Mouse (Mus musculus) heart, embryonic 13.5 days (tissue): ENCODE data around the gene Cdkal1. TPM values are rescaled to one million over a fixed set of nuclear protein-coding genes. Genes with fewer than 3 reads are reported as not detected.

Experiments
- ATAC-seq: fragments of 200-750 bp; cut with Nextera tagmentation; 2 replicates; pipeline ENCODE4 v1.8.0; 2017; ENCODE audit warnings: moderate TSS enrichment; ENCODE audit not compliant: insufficient number of reproducible peaks, low FRiP score, low TSS enrichment; ENCODE audit errors: extremely low read depth
- H3K27ac ChIP-seq: fragments of 300-500 bp; sonication (generic); replicated peaks from 2 replicates; pipeline ENCODE4 v1.5.1; 2015; ENCODE audit warnings: moderate library complexity, mild to moderate bottlenecking, inconsistent platforms
- H3K27me3 ChIP-seq: fragments of 300-500 bp; sonication (generic); replicated peaks from 2 replicates; pipeline ENCODE4 v1.6.1; 2015; ENCODE audit warnings: mild to moderate bottlenecking, inconsistent platforms
- H3K36me3 ChIP-seq: fragments of 300-500 bp; sonication (generic); 2 replicates; pipeline ENCODE4 v1.6.1; 2015; ENCODE audit warnings: mild to moderate bottlenecking, inconsistent platforms
- H3K4me1 ChIP-seq: fragments of 300-500 bp; sonication (generic); 2 replicates; pipeline ENCODE4 v1.6.1; 2015; ENCODE audit warnings: inconsistent platforms
- H3K4me2 ChIP-seq: fragments of 300-500 bp; sonication (generic); 2 replicates; pipeline ENCODE4 v1.6.1; 2015; ENCODE audit warnings: inconsistent platforms, mild to moderate bottlenecking, moderate library complexity
- H3K4me3 ChIP-seq: fragments of 300-500 bp; sonication (generic); 2 replicates; pipeline ENCODE4 v1.5.1; 2015; ENCODE audit warnings: moderate library complexity, mild to moderate bottlenecking, inconsistent platforms
- H3K9ac ChIP-seq: fragments of 300-500 bp; sonication (generic); 2 replicates; pipeline ENCODE4 v1.6.1; 2015; ENCODE audit warnings: inconsistent platforms, mild to moderate bottlenecking, moderate library complexity
- H3K9me3 ChIP-seq: fragments of 300-500 bp; sonication (generic); 2 replicates; pipeline ENCODE4 v1.6.1; 2016; ENCODE audit warnings: inconsistent platforms
- WGBS: fragments of 180-500 bp; shearing (Covaris S2); methylation state at CpG from one replicate; pipeline ENCODE4 v1.1.7; 2015; ENCODE audit warnings: mixed read lengths; 5-methylcytosine and 5-hydroxymethylcytosine counted together
- polyA plus RNA-seq: library from polyadenylated mRNA; unstranded; fragments of >200 nt; fragmentation: Nextera tagmentation; extraction: Ambion mirVana; gene quantifications from 2 replicates; pipeline ENCODE4 v1.2.1, GENCODE M21; 2015

The Cdkal1 gene
- polyA plus RNA-seq, 1 experiment from 2014 or later = 19.7 TPM

GRCm38 (mm10) chr13:29177889-29178486, 677.5 kb downstream of the Cdkal1 start:
- no peaks in the 10 kb centered on the region for H3K36me3 ChIP-seq
- no peaks in the 10 kb centered on the region for H3K9me3 ChIP-seq
- H3K9ac ChIP-seq = peak overlapping the region; percentile 63
- WGBS = 24% methylated on average over 5 of the region's 5 CpGs
- peaks cover 19% of the 10 kb centered on the region for H3K4me1 ChIP-seq
- peak; percentile 74 for ATAC-seq
- no peaks in the 10 kb centered on the region for H3K27me3 ChIP-seq
- no peak overlapping the region for H3K4me3 ChIP-seq
- peak overlapping the region; percentile 85 for H3K27ac ChIP-seq
- H3K4me2 ChIP-seq = peak overlapping the region; percentile 41; the same call in 1 of the 2 replicates

- no peaks in the 10 kb centered on the region for H3K36me3 ChIP-seq
- no peaks in the 10 kb centered on the region for H3K27me3 ChIP-seq
- H3K4me2 ChIP-seq = no peak overlapping the region
- no peaks in the 10 kb centered on the region for H3K9me3 ChIP-seq
- H3K9ac ChIP-seq = no peak overlapping the region
- no peak overlapping the region for H3K4me3 ChIP-seq
- 31% methylated on average over 1 of the region's 1 CpGs for WGBS
- no peak for ATAC-seq
- H3K27ac ChIP-seq = no peak overlapping the region
- H3K4me1 ChIP-seq = no peaks in the 10 kb centered on the region
Measured at GRCm38 (mm10) chr13:29169356-29169755, 686.1 kb downstream of the Cdkal1 start.

- ATAC-seq = no peak
- H3K9me3 ChIP-seq = no peaks in the 10 kb centered on the region
- no peak overlapping the region for H3K4me2 ChIP-seq
- H3K27ac ChIP-seq = no peak overlapping the region
- WGBS = 53% methylated on average over 15 of the region's 15 CpGs
- no peak overlapping the region for H3K9ac ChIP-seq
- H3K4me3 ChIP-seq = no peak overlapping the region
- H3K36me3 ChIP-seq = no peaks in the 10 kb centered on the region
- H3K4me1 ChIP-seq = no peaks in the 10 kb centered on the region
- H3K27me3 ChIP-seq = no peaks in the 10 kb centered on the region
Measured at GRCm38 (mm10) chr13:29164845-29165524, 690.5 kb downstream of the Cdkal1 start.

GRCm38 (mm10) chr13:29162867-29163514, 692.5 kb downstream of the Cdkal1 start:
- H3K4me3 ChIP-seq = no peak overlapping the region
- H3K27ac ChIP-seq = no peak overlapping the region
- H3K36me3 ChIP-seq = no peaks in the 10 kb centered on the region
- no peaks in the 10 kb centered on the region for H3K4me1 ChIP-seq
- no peak overlapping the region for H3K9ac ChIP-seq
- ATAC-seq = no peak
- H3K27me3 ChIP-seq = no peaks in the 10 kb centered on the region
- no peaks in the 10 kb centered on the region for H3K9me3 ChIP-seq
- no peak overlapping the region for H3K4me2 ChIP-seq
- WGBS = 78% methylated on average over 2 of the region's 2 CpGs

GRCm38 (mm10) chr13:29162444-29162843, 693.0 kb downstream of the Cdkal1 start:
- no peak overlapping the region for H3K4me3 ChIP-seq
- no peaks in the 10 kb centered on the region for H3K27me3 ChIP-seq
- H3K4me2 ChIP-seq = no peak overlapping the region
- 45% methylated on average over 3 of the region's 3 CpGs for WGBS
- no peak for ATAC-seq
- no peaks in the 10 kb centered on the region for H3K9me3 ChIP-seq
- no peaks in the 10 kb centered on the region for H3K36me3 ChIP-seq
- H3K27ac ChIP-seq = no peak overlapping the region
- H3K4me1 ChIP-seq = no peaks in the 10 kb centered on the region
- H3K9ac ChIP-seq = no peak overlapping the region

- no peaks in the 10 kb centered on the region for H3K9me3 ChIP-seq
- 68% methylated on average over 3 of the region's 3 CpGs for WGBS
- no peaks in the 10 kb centered on the region for H3K36me3 ChIP-seq
- H3K27me3 ChIP-seq = no peaks in the 10 kb centered on the region
- no peak overlapping the region for H3K4me3 ChIP-seq
- H3K27ac ChIP-seq = no peak overlapping the region
- no peak overlapping the region for H3K4me2 ChIP-seq
- 0 out of 2 replicates have a peak, but pooled peaks cover 4% of the 10 kb centered on the region for H3K4me1 ChIP-seq
- H3K9ac ChIP-seq = no peak overlapping the region
- no peak for ATAC-seq
Measured at GRCm38 (mm10) chr13:29161436-29161835, 694.0 kb downstream of the Cdkal1 start.

- Histone ChIP-seq H3K36me3 (no peaks in the 10 kb centered on the region), H3K4me3 (no peak overlapping the region), H3K9me3 (no peaks in the 10 kb centered on the region), H3K9ac (no peak overlapping the region), H3K27me3 (no peaks in the 10 kb centered on the region), H3K4me2 (no peak overlapping the region), H3K27ac (no peak overlapping the region), H3K4me1 (0 out of 2 replicates have a peak, but pooled peaks cover 4% of the 10 kb centered on the region)
- no peak for ATAC-seq
- 30% methylated on average over 4 of the region's 4 CpGs for WGBS
Measured at GRCm38 (mm10) chr13:29156703-29157102, 698.8 kb downstream of the Cdkal1 start.

- Histone ChIP-seq H3K4me1 (0 out of 2 replicates have a peak, but pooled peaks cover 4% of the 10 kb centered on the region), H3K9me3 (no peaks in the 10 kb centered on the region), H3K4me2 (no peak overlapping the region), H3K27ac (no peak overlapping the region), H3K36me3 (no peaks in the 10 kb centered on the region), H3K9ac (no peak overlapping the region), H3K4me3 (no peak overlapping the region), H3K27me3 (no peaks in the 10 kb centered on the region)
- no peak for ATAC-seq
- WGBS = 70% methylated on average over 3 of the region's 3 CpGs
Measured at GRCm38 (mm10) chr13:29155297-29155696, 700.2 kb downstream of the Cdkal1 start.

GRCm38 (mm10) chr13:29150120-29150519, 705.4 kb downstream of the Cdkal1 start:
- ATAC-seq = no peak

GRCm38 (mm10) chr13:29149404-29149803, 706.1 kb downstream of the Cdkal1 start:
- ATAC-seq = no peak

More at GRCm38 (mm10) chr13:29150120-29150519, 705.4 kb downstream of the Cdkal1 start:
- Histone ChIP-seq H3K4me2 (no peak overlapping the region), H3K4me3 (no peak overlapping the region), H3K9ac (no peak overlapping the region), H3K27ac (no peak overlapping the region), H3K36me3 (no peaks in the 10 kb centered on the region), H3K9me3 (no peaks in the 10 kb centered on the region), H3K27me3 (no peaks in the 10 kb centered on the region), H3K4me1 (no peaks in the 10 kb centered on the region)
- 74% methylated on average over 13 of the region's 13 CpGs for WGBS

GRCm38 (mm10) chr13:29148616-29149015, 706.9 kb downstream of the Cdkal1 start:
- Histone ChIP-seq H3K9me3 (no peaks in the 10 kb centered on the region), H3K27ac (no peak overlapping the region), H3K4me3 (no peak overlapping the region), H3K36me3 (no peaks in the 10 kb centered on the region), H3K27me3 (no peaks in the 10 kb centered on the region), H3K4me2 (no peak overlapping the region), H3K4me1 (no peaks in the 10 kb centered on the region), H3K9ac (no peak overlapping the region)
- WGBS = 80% methylated on average over 9 of the region's 9 CpGs
- ATAC-seq = no peak

More at GRCm38 (mm10) chr13:29149404-29149803, 706.1 kb downstream of the Cdkal1 start:
- H3K27ac ChIP-seq = no peak overlapping the region
- no peak overlapping the region for H3K4me2 ChIP-seq
- 68% methylated on average over 6 of the region's 6 CpGs for WGBS
- H3K9ac ChIP-seq = no peak overlapping the region
- H3K9me3 ChIP-seq = no peaks in the 10 kb centered on the region
- no peaks in the 10 kb centered on the region for H3K36me3 ChIP-seq
- H3K4me3 ChIP-seq = no peak overlapping the region
- H3K27me3 ChIP-seq = no peaks in the 10 kb centered on the region
- H3K4me1 ChIP-seq = no peaks in the 10 kb centered on the region
